Mouse (Mus musculus): ENCODE data around the gene Ptpn11. TPM values are rescaled to one million over a fixed set of nuclear protein-coding genes. Genes with fewer than 3 reads are reported as not detected.
"Not testable (repeated sequence)": the region's sequence is repeated elsewhere in the genome, so short reads cannot be mapped to it uniquely, and the experiment has no call there.

The Ptpn11 gene
- polyA plus RNA-seq, 1 experiment from 2014 or later = 32.1 TPM

GRCm38 (mm10) chr5:121226845-121227244 is 35.6 kb upstream of the Ptpn11 start:
- H3K36me3 ChIP-seq (ENCODE audit: control insufficient read depth, insufficient read depth, low read length) = no peaks in the 10 kb centered on the region
- H3K4me1 ChIP-seq (ENCODE audit: control insufficient read depth, insufficient read depth, low read length) = peaks cover 4% of the 10 kb centered on the region; the same call in 1 of the 2 replicates
- ATAC-seq = no peak
- no peaks in the 10 kb centered on the region for H3K9me3 ChIP-seq (replicated peaks; ENCODE audit: control insufficient read depth, low read length)
- no peak overlapping the region for H3K4me2 ChIP-seq (ENCODE audit: low read length)
- H3K27me3 ChIP-seq (replicated peaks; ENCODE audit: control insufficient read depth, insufficient read depth, low read length) = no peaks in the 10 kb centered on the region
- no peak for DNase-seq (ENCODE audit: low spot score)
- no peak overlapping the region for H3K9ac ChIP-seq (ENCODE audit: low read length)
- no peak overlapping the region for H3K4me3 ChIP-seq (ENCODE audit: low read depth, low read length)
- H3K27ac ChIP-seq (ENCODE audit: low read depth, low read length) = no peak overlapping the region
- WGBS = 84% methylated on average over 4 of the region's 4 CpGs

GRCm38 (mm10) chr5:121226406-121226805 is 35.2 kb upstream of the Ptpn11 start:
- ATAC-seq = no peak
- no peaks in the 10 kb centered on the region for H3K9me3 ChIP-seq (replicated peaks; ENCODE audit: control insufficient read depth, low read length)

GRCm38 (mm10) chr5:121225854-121226253 is 34.7 kb upstream of the Ptpn11 start:
- Histone ChIP-seq H3K9ac (ENCODE audit: low read length) (no peak overlapping the region), H3K27me3 (replicated peaks; ENCODE audit: control insufficient read depth, insufficient read depth, low read length) (no peaks in the 10 kb centered on the region), H3K4me1 (ENCODE audit: control insufficient read depth, insufficient read depth, low read length) (peaks cover 4% of the 10 kb centered on the region; the same call in 1 of the 2 replicates), H3K9me3 (replicated peaks; ENCODE audit: control insufficient read depth, low read length) (no peaks in the 10 kb centered on the region), H3K4me3 (ENCODE audit: low read depth, low read length) (no peak overlapping the region), H3K4me2 (ENCODE audit: low read length) (no peak overlapping the region), H3K36me3 (ENCODE audit: control insufficient read depth, insufficient read depth, low read length) (no peaks in the 10 kb centered on the region), H3K27ac (ENCODE audit: low read depth, low read length) (no peak overlapping the region)
- no peak for DNase-seq (ENCODE audit: low spot score)
- WGBS = 90% methylated on average over 2 of the region's 2 CpGs
- ATAC-seq = no peak

More at GRCm38 (mm10) chr5:121226406-121226805, 35.2 kb upstream of the Ptpn11 start:
- Histone ChIP-seq H3K4me2 (ENCODE audit: low read length) (no peak overlapping the region), H3K4me3 (ENCODE audit: low read depth, low read length) (no peak overlapping the region), H3K4me1 (ENCODE audit: control insufficient read depth, insufficient read depth, low read length) (peaks cover 4% of the 10 kb centered on the region; the same call in 1 of the 2 replicates), H3K36me3 (ENCODE audit: control insufficient read depth, insufficient read depth, low read length) (no peaks in the 10 kb centered on the region), H3K9ac (ENCODE audit: low read length) (no peak overlapping the region), H3K27ac (ENCODE audit: low read depth, low read length) (no peak overlapping the region), H3K27me3 (replicated peaks; ENCODE audit: control insufficient read depth, insufficient read depth, low read length) (no peaks in the 10 kb centered on the region)
- DNase-seq (ENCODE audit: low spot score) = no peak
- WGBS = 77% methylated on average over 3 of the region's 3 CpGs

- Histone ChIP-seq H3K4me3 (ENCODE audit: low read depth, low read length) (no peak overlapping the region), H3K9ac (ENCODE audit: low read length) (no peak overlapping the region), H3K27me3 (replicated peaks; ENCODE audit: control insufficient read depth, insufficient read depth, low read length) (no peaks in the 10 kb centered on the region), H3K4me2 (ENCODE audit: low read length) (no peak overlapping the region), H3K27ac (ENCODE audit: low read depth, low read length) (no peak overlapping the region), H3K9me3 (replicated peaks; ENCODE audit: control insufficient read depth, low read length) (no peaks in the 10 kb centered on the region), H3K36me3 (ENCODE audit: control insufficient read depth, insufficient read depth, low read length) (no peaks in the 10 kb centered on the region), H3K4me1 (ENCODE audit: control insufficient read depth, insufficient read depth, low read length) (peaks cover 4% of the 10 kb centered on the region; the same call in 1 of the 2 replicates)
- DNase-seq (ENCODE audit: low spot score) (no peak), ATAC-seq (no peak)
- WGBS = 69% methylated on average over 3 of the region's 3 CpGs
These were observed 33.7 kb upstream of the Ptpn11 start for GRCm38 (mm10) chr5:121224856-121225255.

- H3K27me3 ChIP-seq (replicated peaks; ENCODE audit: control insufficient read depth, insufficient read depth, low read length); DNase-seq (ENCODE audit: low spot score); H3K9me3 ChIP-seq (replicated peaks; ENCODE audit: control insufficient read depth, low read length); H3K4me2 ChIP-seq (ENCODE audit: low read length); H3K9ac ChIP-seq (ENCODE audit: low read length); ATAC-seq; H3K27ac ChIP-seq (ENCODE audit: low read depth, low read length); H3K4me1 ChIP-seq (ENCODE audit: control insufficient read depth, insufficient read depth, low read length); H3K4me3 ChIP-seq (ENCODE audit: low read depth, low read length); H3K36me3 ChIP-seq (ENCODE audit: control insufficient read depth, insufficient read depth, low read length): not testable (repeated sequence)
- 93% methylated on average over 3 of the region's 4 CpGs for WGBS
These were observed 32.8 kb upstream of the Ptpn11 start for GRCm38 (mm10) chr5:121224020-121224419.

GRCm38 (mm10) chr5:121221328-121221850 is 30.2 kb upstream of the Ptpn11 start:
- DNase-seq (ENCODE audit: low spot score) = peak; percentile 61
- 0 out of 2 replicates have a peak, but pooled peaks have one; percentile 5 for ATAC-seq
- Histone ChIP-seq H3K27me3 (replicated peaks; ENCODE audit: control insufficient read depth, insufficient read depth, low read length) (no peaks in the 10 kb centered on the region), H3K27ac (ENCODE audit: low read depth, low read length) (peak overlapping the region; percentile 93), H3K9ac (ENCODE audit: low read length) (peak overlapping the region; percentile 98), H3K9me3 (replicated peaks; ENCODE audit: control insufficient read depth, low read length) (no peaks in the 10 kb centered on the region), H3K36me3 (ENCODE audit: control insufficient read depth, insufficient read depth, low read length) (no peaks in the 10 kb centered on the region), H3K4me2 (ENCODE audit: low read length) (peak overlapping the region; percentile 78), H3K4me3 (ENCODE audit: low read depth, low read length) (peak overlapping the region; percentile 96), H3K4me1 (ENCODE audit: control insufficient read depth, insufficient read depth, low read length) (peaks cover 4% of the 10 kb centered on the region; the same call in 1 of the 2 replicates)
- 9% methylated on average over 20 of the region's 23 CpGs for WGBS

- Histone ChIP-seq H3K36me3 (ENCODE audit: control insufficient read depth, insufficient read depth, low read length) (no peaks in the 10 kb centered on the region), H3K4me3 (ENCODE audit: low read depth, low read length) (peak overlapping the region; percentile 96), H3K9ac (ENCODE audit: low read length) (peak overlapping the region; percentile 98), H3K4me2 (ENCODE audit: low read length) (peak overlapping the region; percentile 78), H3K27ac (ENCODE audit: low read depth, low read length) (peak overlapping the region; percentile 93), H3K4me1 (ENCODE audit: control insufficient read depth, insufficient read depth, low read length) (peaks cover 4% of the 10 kb centered on the region; the same call in 1 of the 2 replicates), H3K9me3 (replicated peaks; ENCODE audit: control insufficient read depth, low read length) (no peaks in the 10 kb centered on the region), H3K27me3 (replicated peaks; ENCODE audit: control insufficient read depth, insufficient read depth, low read length) (no peaks in the 10 kb centered on the region)
- peak; percentile 70 for DNase-seq (ENCODE audit: low spot score)
- ATAC-seq = peak; percentile 53
- 0% methylated on average over 29 of the region's 38 CpGs for WGBS
These were observed 29.6 kb upstream of the Ptpn11 start for GRCm38 (mm10) chr5:121220732-121221301.

- under 1% methylated on average over 60 of the region's 90 CpGs for WGBS
- Histone ChIP-seq H3K4me1 (ENCODE audit: control insufficient read depth, insufficient read depth, low read length) (peaks cover 4% of the 10 kb centered on the region; the same call in 1 of the 2 replicates), H3K4me3 (ENCODE audit: low read depth, low read length) (peak within 1 kb of the TSS; percentile 96), H3K9ac (ENCODE audit: low read length) (peak within 1 kb of the TSS; percentile 98), H3K27ac (ENCODE audit: low read depth, low read length) (peak within 1 kb of the TSS; percentile 93), H3K27me3 (replicated peaks; ENCODE audit: control insufficient read depth, insufficient read depth, low read length) (no peaks in the 10 kb centered on the region), H3K36me3 (ENCODE audit: control insufficient read depth, insufficient read depth, low read length) (no peaks in the 10 kb centered on the region), H3K9me3 (replicated peaks; ENCODE audit: control insufficient read depth, low read length) (no peaks in the 10 kb centered on the region), H3K4me2 (ENCODE audit: low read length) (peak within 1 kb of the TSS; percentile 78)
- peak; percentile 96 for DNase-seq (ENCODE audit: low spot score)
- peak; percentile 90 for ATAC-seq
These were observed 29.0 kb upstream of the Ptpn11 start, which contains the start of gene Hectd4 for GRCm38 (mm10) chr5:121219980-121220731. Gene Hectd4 (plus strand): TSS chr5:121220219.
